Mouse (Mus musculus) limb, embryonic 11.5 days (tissue): Measurements from ENCODE around the gene Cracr2a. TPM values are rescaled to one million over a fixed set of nuclear protein-coding genes. Genes with fewer than 3 reads are reported as not detected.

Experiments
- ATAC-seq: fragments of 200-750 bp; cut with Nextera tagmentation; 2 replicates; pipeline ENCODE4 v1.8.0; 2017; ENCODE audit warnings: low read depth; ENCODE audit not compliant: insufficient number of reproducible peaks, low FRiP score, low TSS enrichment
- DNase-seq: peaks from one replicate; pipeline ENCODE4 v3.0.0-alpha.2; 2015; ENCODE audit warnings: low spot score
- H3K27ac ChIP-seq: fragments of 300-500 bp; sonication (generic); replicated peaks from 2 replicates; pipeline ENCODE4 v1.5.1; 2014; ENCODE audit warnings: low read depth, mild to moderate bottlenecking, low read length
- H3K27me3 ChIP-seq: fragments of 300-500 bp; sonication (generic); 2 replicates; pipeline ENCODE4 v1.6.1; 2014; ENCODE audit warnings: mild to moderate bottlenecking, low read length, mixed read lengths; ENCODE audit not compliant: control insufficient read depth, insufficient read depth
- H3K36me3 ChIP-seq: fragments of 300-500 bp; sonication (generic); 2 replicates; pipeline ENCODE4 v1.6.1; 2014; ENCODE audit warnings: mild to moderate bottlenecking, low read length, moderate library complexity, mixed read lengths; ENCODE audit not compliant: control insufficient read depth, insufficient read depth
- H3K4me1 ChIP-seq: fragments of 300-500 bp; sonication (generic); 2 replicates; pipeline ENCODE4 v1.6.1; 2014; ENCODE audit warnings: low read length, mixed read lengths; ENCODE audit not compliant: control insufficient read depth, insufficient read depth
- H3K4me2 ChIP-seq: fragments of 300-500 bp; sonication (generic); 2 replicates; pipeline ENCODE4 v1.6.1; 2014; ENCODE audit warnings: low read depth, mild to moderate bottlenecking, moderate library complexity; ENCODE audit not compliant: severe bottlenecking
- H3K4me3 ChIP-seq: fragments of 300-500 bp; sonication (generic); 2 replicates; pipeline ENCODE4 v1.5.1; 2014; ENCODE audit warnings: low read depth, low read length
- H3K9ac ChIP-seq: fragments of 300-500 bp; sonication (generic); 2 replicates; pipeline ENCODE4 v1.6.1; 2014; ENCODE audit warnings: mild to moderate bottlenecking, low read length
- H3K9me3 ChIP-seq: fragments of 300-500 bp; sonication (generic); 2 replicates; pipeline ENCODE4 v1.6.1; 2016; ENCODE audit warnings: low read length; ENCODE audit not compliant: control insufficient read depth
- WGBS: fragments of 180-500 bp; shearing (Covaris S2); extraction: QIAGEN DNeasy Blood & Tissue Kit; methylation state at CpG from one replicate; pipeline ENCODE4 v1.1.7; 2014; 5-methylcytosine and 5-hydroxymethylcytosine counted together
- polyA plus RNA-seq: library from polyadenylated mRNA; unstranded; fragments of >200 nt; fragmentation: Nextera tagmentation; extraction: Ambion mirVana; gene quantifications from 2 replicates; pipeline ENCODE4 v1.2.1, GENCODE M21; 2014

Gene Cracr2a
- polyA plus RNA-seq, 1 experiment from 2014 or later = 1.4 TPM

DNA sequence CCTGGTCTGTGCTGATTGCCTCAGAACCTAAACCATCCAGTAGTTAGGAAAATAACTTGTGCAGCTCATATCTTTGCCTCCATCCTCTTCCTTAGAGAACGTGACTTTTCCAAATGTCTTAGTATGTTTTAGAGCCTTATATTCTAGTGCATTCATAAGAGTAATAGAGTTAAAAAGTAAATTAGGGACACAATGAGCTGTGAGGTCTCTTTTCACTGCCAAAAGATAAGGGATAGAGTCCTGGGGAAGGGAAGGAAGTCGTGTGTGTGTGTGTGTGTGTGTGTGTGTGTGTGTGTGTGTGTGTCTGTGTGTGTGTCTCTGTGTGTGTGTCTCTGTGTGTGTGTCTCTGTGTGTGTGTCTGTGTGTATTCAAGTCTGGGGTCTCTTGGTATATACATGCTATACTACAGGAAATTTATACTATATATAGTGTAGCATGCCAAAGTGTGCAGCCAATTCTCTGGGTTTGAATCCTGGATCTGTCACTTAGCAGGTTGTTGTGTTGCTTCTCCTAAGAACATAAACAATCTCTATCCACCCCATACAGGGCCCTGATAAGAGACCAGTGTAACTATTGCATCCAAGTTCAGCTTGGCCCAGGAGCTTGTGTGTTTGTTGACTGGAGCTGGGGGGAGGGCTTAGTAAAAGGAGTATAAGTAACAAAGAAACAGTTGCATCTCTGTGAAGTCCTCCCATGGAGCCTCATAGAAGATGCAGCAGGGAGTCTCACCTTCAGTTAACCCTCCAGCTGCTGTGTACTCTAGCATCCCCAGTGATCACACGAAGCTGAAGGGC is 29.5 kb upstream of the Cracr2a start:
- H3K36me3 ChIP-seq = no peaks in the 10 kb centered on the region
- no peak overlapping the region for H3K9ac ChIP-seq
- no peaks in the 10 kb centered on the region for H3K27me3 ChIP-seq
- no peak for ATAC-seq
- H3K9me3 ChIP-seq = no peaks in the 10 kb centered on the region
- DNase-seq = no peak
- no peak overlapping the region for H3K4me3 ChIP-seq
- 59% methylated on average over 3 of the region's 3 CpGs for WGBS
- no peaks in the 10 kb centered on the region for H3K4me1 ChIP-seq
- no peak overlapping the region for H3K4me2 ChIP-seq
- no peak overlapping the region for H3K27ac ChIP-seq

DNA sequence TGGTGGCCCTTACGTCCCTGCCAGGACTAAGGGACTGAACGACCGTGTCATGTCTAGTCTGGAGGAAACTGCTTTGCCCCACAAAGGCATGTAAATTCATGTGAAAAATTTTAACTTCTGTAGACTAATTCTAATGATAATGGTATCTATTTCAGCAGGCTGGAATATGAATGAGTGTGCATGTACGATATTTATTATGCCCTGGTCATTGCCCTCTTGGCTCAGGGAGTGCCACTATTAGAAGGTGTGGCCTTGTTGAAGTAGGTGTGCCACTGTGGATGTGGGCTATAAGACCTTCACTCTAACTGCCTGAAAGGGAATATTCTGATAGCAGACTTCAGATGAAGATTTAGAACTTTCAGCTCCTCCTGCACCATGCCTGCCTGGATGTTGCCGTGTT is 28.8 kb upstream of the Cracr2a start:
- WGBS = 87% methylated on average over 5 of the region's 5 CpGs
- no peak overlapping the region for H3K27ac ChIP-seq
- H3K4me1 ChIP-seq = no peaks in the 10 kb centered on the region
- no peak for DNase-seq
- no peak for ATAC-seq
- no peak overlapping the region for H3K4me3 ChIP-seq
- no peak overlapping the region for H3K9ac ChIP-seq
- no peaks in the 10 kb centered on the region for H3K9me3 ChIP-seq
- no peaks in the 10 kb centered on the region for H3K27me3 ChIP-seq
- no peaks in the 10 kb centered on the region for H3K36me3 ChIP-seq
- H3K4me2 ChIP-seq = no peak overlapping the region

DNA sequence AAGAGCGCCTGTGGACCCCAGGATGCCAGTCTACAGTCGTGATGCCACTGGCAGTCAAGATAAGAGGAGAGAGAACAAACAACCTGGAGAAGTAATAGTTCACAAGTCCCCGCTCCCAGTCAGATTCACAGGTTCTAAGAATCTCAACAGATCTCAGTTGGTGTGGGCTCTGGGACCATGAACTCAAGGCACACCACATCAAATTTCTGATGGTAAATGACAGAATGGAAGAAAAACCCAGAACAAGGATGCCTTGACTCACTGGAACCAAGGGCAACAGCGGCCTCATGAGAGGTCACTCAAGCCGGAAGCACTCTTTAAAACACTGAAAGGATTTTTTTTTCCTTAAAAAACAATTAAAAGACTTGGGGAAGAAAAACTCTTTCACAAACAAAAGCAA is 27.4 kb upstream of the Cracr2a start:
- no peak for DNase-seq
- WGBS = 85% methylated on average over 5 of the region's 5 CpGs

DNA sequence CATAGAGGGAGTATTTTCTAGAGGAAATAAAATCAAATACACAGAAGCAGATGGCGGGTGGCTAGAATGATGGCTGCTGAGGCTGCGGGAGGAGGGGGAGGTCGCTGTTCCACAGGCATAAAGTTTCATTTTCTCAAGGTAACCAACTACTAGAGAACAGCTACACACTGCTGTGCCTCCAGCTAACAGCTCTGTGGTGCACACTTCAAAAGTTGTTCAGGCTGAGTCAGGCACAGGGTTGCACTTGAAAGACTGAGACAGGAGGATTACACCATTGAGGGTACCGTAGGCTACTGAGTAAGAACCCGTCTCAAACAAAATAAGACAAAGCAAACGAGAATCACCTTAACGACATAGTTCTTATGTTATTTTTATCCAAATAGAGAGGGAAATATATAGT is 24.1 kb upstream of the Cracr2a start:
- ATAC-seq = no peak
- Histone ChIP-seq H3K9ac (no peak overlapping the region), H3K9me3 (no peaks in the 10 kb centered on the region), H3K36me3 (no peaks in the 10 kb centered on the region), H3K27me3 (no peaks in the 10 kb centered on the region), H3K4me2 (no peak overlapping the region), H3K4me3 (no peak overlapping the region), H3K27ac (no peak overlapping the region), H3K4me1 (no peaks in the 10 kb centered on the region)
- 72% methylated on average over 7 of the region's 7 CpGs for WGBS
- DNase-seq = no peak

More for the DNA sequence above, 27.4 kb upstream of the Cracr2a start:
- Histone ChIP-seq H3K27ac (no peak overlapping the region), H3K4me2 (no peak overlapping the region), H3K4me1 (no peaks in the 10 kb centered on the region), H3K36me3 (no peaks in the 10 kb centered on the region), H3K9ac (no peak overlapping the region), H3K4me3 (no peak overlapping the region), H3K9me3 (no peaks in the 10 kb centered on the region), H3K27me3 (no peaks in the 10 kb centered on the region)
- no peak for ATAC-seq

DNA sequence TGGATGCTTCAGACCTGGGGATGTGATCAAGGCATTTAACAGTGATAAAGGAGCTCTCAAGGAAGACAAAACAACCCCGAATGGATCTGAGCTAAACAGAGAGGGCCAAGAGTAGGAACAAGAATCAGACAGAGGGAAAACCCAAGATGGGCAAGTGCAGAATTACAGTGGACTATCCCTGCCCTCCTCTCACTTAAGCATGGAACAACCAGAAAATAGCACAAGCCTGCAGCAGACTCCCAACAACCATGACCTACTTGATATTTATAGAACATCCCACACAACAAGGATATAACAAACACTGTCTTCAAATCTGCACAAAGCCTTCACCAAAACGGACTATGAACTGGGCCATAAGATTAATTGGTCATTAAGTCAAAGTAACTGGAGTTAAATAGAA is 23.0 kb upstream of the Cracr2a start:
- H3K4me1 ChIP-seq = no peaks in the 10 kb centered on the region
- H3K4me3 ChIP-seq = no peak overlapping the region
- H3K27me3 ChIP-seq = no peaks in the 10 kb centered on the region
- DNase-seq (no peak), ATAC-seq (no peak)
- H3K27ac ChIP-seq = no peak overlapping the region
- no peak overlapping the region for H3K9ac ChIP-seq
- no peaks in the 10 kb centered on the region for H3K36me3 ChIP-seq
- H3K4me2 ChIP-seq = no peak overlapping the region
- H3K9me3 ChIP-seq = no peaks in the 10 kb centered on the region
- 82% methylated on average over 2 of the region's 2 CpGs for WGBS

DNA sequence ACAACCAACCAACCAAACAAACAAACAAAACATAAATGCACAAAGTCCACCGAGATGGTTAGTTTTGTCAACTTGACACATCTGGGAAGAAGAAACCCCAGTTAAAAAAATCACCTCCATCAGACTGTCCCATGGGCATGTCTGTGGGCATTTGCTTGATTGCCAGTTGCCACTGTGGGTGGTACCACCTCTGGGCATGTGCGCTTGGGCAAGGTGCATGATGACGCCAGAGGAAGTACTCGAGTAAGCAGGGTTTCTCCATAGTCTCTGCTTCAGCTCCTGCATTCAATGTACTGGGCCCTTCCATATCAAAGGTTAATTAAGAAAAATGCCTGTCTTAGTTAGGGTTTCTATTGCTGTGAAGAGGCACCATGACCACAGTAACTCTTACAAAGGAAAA is 21.9 kb upstream of the Cracr2a start:
- ATAC-seq = no peak
- H3K36me3 ChIP-seq = no peaks in the 10 kb centered on the region
- no peak overlapping the region for H3K4me2 ChIP-seq
- no peak for DNase-seq
- 92% methylated on average over 4 of the region's 4 CpGs for WGBS
- H3K9me3 ChIP-seq = no peaks in the 10 kb centered on the region
- H3K27ac ChIP-seq = no peak overlapping the region
- no peaks in the 10 kb centered on the region for H3K27me3 ChIP-seq
- no peak overlapping the region for H3K4me3 ChIP-seq
- H3K9ac ChIP-seq = no peak overlapping the region
- H3K4me1 ChIP-seq = no peaks in the 10 kb centered on the region

DNA sequence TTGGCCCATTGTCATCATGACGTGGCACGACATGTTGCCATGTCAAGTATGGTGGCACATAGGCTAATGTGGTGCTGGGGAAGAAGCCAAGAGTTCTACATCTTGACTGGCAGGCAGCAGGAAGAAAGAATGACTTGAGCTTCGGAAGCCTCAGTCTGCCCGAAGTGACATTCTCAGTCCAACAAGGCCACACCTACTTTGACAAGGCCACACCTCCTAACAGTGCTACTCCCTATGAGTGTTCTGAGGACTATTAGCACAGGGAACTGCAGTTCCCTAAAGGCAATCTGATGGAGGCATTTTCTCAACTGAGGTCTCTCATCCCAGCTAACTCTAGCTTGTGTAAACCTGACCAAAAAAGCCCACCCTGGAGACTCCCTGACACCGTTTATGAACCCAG is 21.5 kb upstream of the Cracr2a start:
- no peaks in the 10 kb centered on the region for H3K36me3 ChIP-seq
- H3K27me3 ChIP-seq = no peaks in the 10 kb centered on the region
- no peak for ATAC-seq
- no peak overlapping the region for H3K9ac ChIP-seq
- 66% methylated on average over 5 of the region's 5 CpGs for WGBS
- H3K4me2 ChIP-seq = no peak overlapping the region
- no peak for DNase-seq
- no peak overlapping the region for H3K27ac ChIP-seq
- no peaks in the 10 kb centered on the region for H3K4me1 ChIP-seq
- no peak overlapping the region for H3K4me3 ChIP-seq
- no peaks in the 10 kb centered on the region for H3K9me3 ChIP-seq

DNA sequence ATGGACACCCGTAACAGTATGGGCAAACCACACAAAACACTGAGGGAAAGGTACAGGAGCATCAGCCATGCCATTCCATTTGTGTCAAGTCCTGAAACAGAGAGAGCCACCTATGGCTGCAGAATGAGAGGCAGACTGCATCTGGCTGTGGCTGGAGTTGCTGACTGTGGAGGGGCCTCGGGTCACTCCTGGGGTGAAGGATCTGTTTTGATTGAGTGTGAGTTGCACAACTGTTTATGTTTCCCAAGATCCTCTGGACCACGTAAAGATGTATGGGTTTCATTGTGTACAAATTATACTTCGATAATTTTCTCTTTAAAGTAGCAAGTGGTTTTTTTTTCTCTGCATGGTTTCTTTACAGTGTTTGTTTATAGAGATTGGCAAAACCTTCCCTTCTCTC is 20.6 kb upstream of the Cracr2a start:
- no peak for DNase-seq
- no peak for ATAC-seq
- Histone ChIP-seq H3K27me3 (no peaks in the 10 kb centered on the region), H3K4me2 (no peak overlapping the region), H3K9me3 (no peaks in the 10 kb centered on the region), H3K9ac (no peak overlapping the region), H3K4me1 (no peaks in the 10 kb centered on the region), H3K27ac (no peak overlapping the region), H3K36me3 (no peaks in the 10 kb centered on the region), H3K4me3 (no peak overlapping the region)
- 68% methylated on average over 4 of the region's 4 CpGs for WGBS
